Mouse (Mus musculus) ES-E14 (cell line): ENCODE data around the gene Desi2.

ENCODE experiments used
- CHD2 ChIP-seq: IDR thresholded peaks from 2 replicates; pipeline ENCODE4 v1.6.1; 2014; ENCODE audit warnings: mild to moderate bottlenecking, low read depth, low read length, inconsistent platforms
- HCFC1 ChIP-seq: IDR thresholded peaks from 2 replicates; pipeline ENCODE4 v1.6.1; 2012; ENCODE audit warnings: low read length, inconsistent platforms, borderline replicate concordance; ENCODE audit not compliant: insufficient read depth
- MAFK ChIP-seq: IDR thresholded peaks from 2 replicates; pipeline ENCODE4 v1.6.1; 2014; ENCODE audit warnings: mild to moderate bottlenecking, low read depth, low read length, inconsistent platforms; ENCODE audit not compliant: insufficient read depth
- ZC3H11A ChIP-seq: IDR thresholded peaks from 2 replicates; pipeline ENCODE4 v1.6.1; 2012; ENCODE audit warnings: low read depth, mild to moderate bottlenecking, inconsistent platforms, low read length, borderline replicate concordance
- ZNF384 ChIP-seq: IDR thresholded peaks from 2 replicates; pipeline ENCODE4 v1.6.1; 2012; ENCODE audit warnings: low read depth, low read length, inconsistent platforms

GRCm38 (mm10) chr1:178219166-178220077 is 32.2 kb downstream of the Desi2 start:
- no peak for TF ChIP-seq ZC3H11A
- TF ChIP-seq CHD2, result no peak
- no peak for TF ChIP-seq MAFK
- TF ChIP-seq HCFC1, result no peak
- no peak for TF ChIP-seq ZNF384
